Mouse (Mus musculus) thymus, adult 2 months (tissue): ENCODE results near the gene Ly6g6d.
A peak's percentile ranks its signal among the peaks of the same experiment; 100 is the strongest.

Source experiments
- CTCF ChIP-seq: fragments of 200-500 bp; IDR thresholded peaks from 2 replicates; pipeline ENCODE4 v1.5.1; 2012; ENCODE audit warnings: mild to moderate bottlenecking, control low read depth, low read length, moderate library complexity, borderline replicate concordance; ENCODE audit not compliant: control insufficient read depth, poor library complexity, insufficient read depth; ENCODE audit errors: extremely low read depth
- POLR2A ChIP-seq: fragments of 200-500 bp; IDR thresholded peaks from 2 replicates; pipeline ENCODE4 v1.6.1; 2012; ENCODE audit warnings: mild to moderate bottlenecking, low read length, control low read depth, moderate library complexity; ENCODE audit not compliant: control insufficient read depth, poor library complexity, insufficient read depth; ENCODE audit errors: extremely low read depth

GRCm38 (mm10) chr17:35115046-35116019 is 37.5 kb upstream of the Ly6g6d start, which contains the start of gene Ly6g5b:
- TF ChIP-seq POLR2A = no peak
- peak; percentile 67; the same call in 1 of the 2 replicates for TF ChIP-seq CTCF
